Mouse (Mus musculus) urinary bladder, postnatal 10 days (tissue): ENCODE measurements at regions not wholly inside any gene's neighbourhood (a gene's known extent, or its start where the extent isn't known, plus 50 kb on each side); places are given as distances from the start of the nearest gene placed in this dataset.

Experiments used
- DNase-seq: peaks from one replicate; pipeline ENCODE4 v3.0.0; 2022; ENCODE audit warnings: low spot score

GRCm38 (mm10) chr11:112979413-112979812 is 197.4 kb downstream of the Sox9 start:
- no peak for DNase-seq

DNA sequence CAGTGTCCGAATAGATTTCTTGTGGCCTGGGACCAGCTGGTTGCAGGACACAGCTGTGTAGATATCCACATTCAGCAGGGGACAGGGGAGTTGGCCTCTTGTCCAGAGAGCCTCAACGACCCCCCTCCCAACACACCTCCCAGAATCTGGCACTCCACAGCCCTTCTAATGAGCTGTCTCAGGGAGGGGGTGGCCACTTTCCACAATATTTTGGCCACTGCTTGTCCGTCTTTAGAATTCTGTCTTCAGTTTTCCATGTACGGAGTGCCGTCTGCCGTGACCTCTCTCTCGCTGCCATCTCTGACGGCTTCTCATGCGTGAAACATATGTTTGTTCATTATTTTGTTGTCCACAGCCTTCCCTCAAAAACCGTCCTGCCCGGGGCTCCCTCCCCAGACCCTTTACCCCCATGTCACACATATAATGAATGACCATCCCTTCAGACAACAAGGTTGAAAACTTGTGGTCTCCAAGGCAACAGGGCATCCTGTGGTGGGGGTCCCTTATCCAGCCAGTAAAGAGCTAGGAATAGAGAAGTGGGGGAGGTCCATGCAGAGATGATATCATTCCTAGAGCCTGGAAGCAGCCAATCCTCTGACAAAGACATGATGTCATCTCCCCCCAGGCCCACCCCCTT is 200.3 kb downstream of the Sox9 start:
- DNase-seq, result no peak

DNA sequence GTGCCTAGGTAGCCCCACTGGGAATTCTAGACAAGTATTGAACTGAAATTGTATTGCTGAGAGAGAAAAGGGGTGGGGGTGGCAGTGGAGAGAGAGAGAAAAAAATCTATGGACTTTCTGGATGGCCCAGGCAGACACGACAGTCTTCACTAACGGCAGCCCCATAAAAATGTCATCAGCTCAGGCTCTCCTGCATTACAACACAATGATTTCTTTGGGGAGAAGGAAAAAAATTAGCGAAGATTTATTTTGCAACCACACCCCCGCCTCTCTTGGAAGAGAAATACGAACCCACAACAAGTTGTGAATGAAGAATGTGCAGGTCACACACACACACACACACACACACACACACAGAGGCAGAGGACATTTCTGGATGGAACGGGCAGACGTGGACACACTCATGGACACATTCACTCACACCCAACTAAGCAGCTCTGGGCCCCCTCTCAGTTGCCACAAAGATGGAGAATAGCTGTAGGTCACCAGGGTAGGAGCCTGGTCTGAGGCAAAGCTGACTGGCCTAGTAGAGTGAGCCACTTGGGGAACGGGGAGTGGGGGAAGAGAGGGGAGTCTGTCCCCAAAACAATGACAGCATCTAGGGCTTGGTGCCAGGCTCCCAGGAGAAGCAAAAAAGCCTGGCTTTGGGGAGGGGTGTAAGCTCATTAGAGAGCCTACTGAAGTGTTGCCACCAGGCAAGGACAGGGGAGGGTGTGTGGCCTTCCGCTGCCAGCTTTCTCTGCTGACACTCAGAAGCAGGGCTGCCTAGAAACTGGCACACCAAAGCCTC is 201.0 kb downstream of the Sox9 start:
- DNase-seq, result no peak

- no peak for DNase-seq
These were observed 204.1 kb downstream of the Sox9 start for GRCm38 (mm10) chr11:112986029-112986573.

DNA sequence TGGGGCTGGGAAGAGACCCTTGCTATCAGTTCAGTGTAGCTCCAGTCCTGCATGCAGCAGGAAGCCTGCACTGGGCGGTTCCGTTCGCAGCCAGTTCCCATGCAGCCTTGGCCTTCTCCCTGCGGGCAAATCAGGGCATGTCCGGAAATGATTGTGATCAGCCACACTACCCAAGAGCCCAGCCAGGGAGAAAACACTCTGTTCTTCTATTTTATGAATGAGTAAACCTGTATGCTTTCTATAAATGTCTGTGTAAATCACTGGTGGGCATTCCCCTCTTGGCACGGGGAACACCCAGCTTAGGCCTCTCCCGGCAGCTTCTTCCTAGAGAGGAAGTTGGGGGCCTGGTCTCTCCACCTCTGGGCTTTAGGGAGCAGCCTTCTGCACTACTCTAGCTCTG is 205.8 kb downstream of the Sox9 start:
- no peak for DNase-seq

- no peak for DNase-seq
These were observed 206.9 kb downstream of the Sox9 start for GRCm38 (mm10) chr11:112988900-112989299.

DNA sequence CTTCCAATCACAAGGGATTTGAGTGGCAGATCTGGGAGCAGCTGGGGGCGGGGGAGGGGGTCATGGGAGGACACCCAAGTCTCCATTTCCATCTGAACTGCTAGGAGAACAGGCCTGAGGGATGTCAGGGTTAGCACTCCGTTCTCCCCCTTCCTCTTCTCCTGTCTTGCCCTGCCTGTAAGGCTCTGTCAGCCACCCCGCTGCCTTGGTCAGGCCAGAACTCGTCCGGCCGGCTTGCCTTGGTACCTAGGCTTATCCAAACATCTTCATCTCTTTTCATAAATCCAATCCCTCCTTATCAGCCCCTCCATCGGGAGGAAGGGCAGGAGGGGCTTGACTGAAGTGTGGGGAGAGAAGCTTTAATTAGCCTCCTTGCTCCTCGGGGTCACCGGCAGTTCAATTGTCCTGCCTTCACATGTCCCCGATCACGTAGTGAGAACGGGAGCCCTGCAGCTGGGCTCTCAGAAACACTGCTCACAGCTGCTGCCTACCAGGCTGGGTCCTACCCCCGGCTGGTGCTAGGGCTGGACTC is 208.0 kb downstream of the Sox9 start:
- DNase-seq, result no peak

DNA sequence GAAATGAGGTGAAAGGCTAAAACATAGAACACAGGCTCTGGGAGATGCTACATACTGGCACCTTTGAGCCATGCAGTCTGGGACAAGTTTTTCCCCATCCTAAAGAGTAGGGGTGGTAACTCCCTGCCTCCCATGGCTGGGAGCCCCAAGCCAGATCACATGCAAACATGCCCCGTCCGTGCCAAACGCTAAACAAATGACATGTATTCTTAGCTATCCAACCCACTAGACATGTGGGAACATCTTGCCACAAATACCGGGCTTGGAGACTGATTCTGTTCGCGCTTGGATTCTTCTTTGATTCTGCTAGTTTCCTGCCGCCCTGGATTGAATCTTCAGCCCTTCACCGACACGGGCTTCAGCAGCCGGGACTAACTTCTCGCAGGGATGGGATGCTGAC is 208.7 kb downstream of the Sox9 start:
- no peak for DNase-seq

DNA sequence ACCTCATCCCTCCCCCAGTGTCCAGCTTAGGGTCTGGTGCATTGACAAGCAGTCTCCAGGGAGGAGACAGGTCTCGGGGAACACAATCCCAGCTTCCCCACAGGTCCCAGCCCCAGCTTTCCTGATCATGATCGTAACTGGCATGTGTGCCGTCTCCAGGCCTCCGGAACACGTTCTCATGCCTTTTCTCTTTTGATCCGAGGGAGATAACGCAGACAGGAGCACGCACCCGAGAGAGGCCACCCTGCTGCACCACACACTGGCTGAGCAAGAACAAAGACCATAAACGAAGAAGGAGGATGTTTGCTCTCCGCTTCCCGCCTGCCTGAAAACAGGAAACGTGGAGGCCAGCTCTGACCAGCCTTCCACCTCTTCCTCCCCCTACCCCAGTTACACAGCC is 209.8 kb downstream of the Sox9 start:
- no peak for DNase-seq

GRCm38 (mm10) chr11:112998777-112999583 is 217.0 kb downstream of the Sox9 start:
- no peak for DNase-seq

DNA sequence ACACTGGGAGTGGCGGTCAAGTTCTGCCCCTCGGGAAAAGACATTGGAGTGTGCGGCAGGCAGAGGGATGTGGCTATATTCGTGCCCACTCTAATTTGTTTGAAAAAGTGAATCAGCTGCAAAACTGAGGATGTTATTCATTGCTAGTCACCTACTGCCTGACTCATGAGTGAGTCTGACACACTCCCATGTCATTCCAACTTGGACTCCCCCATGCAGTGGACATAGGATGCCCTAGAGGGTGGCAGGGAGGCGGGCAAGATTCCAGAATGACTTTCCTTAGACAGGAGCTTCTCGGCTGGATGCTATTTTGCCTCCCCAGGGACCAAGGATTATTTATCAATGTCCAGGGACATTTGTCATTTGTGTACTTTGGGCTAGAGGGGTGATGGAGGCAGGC is 219.0 kb downstream of the Sox9 start:
- no peak for DNase-seq

- DNase-seq, result no peak
These were observed 223.9 kb downstream of the Sox9 start for GRCm38 (mm10) chr11:113005895-113006294.

- no peak for DNase-seq
These were observed 226.5 kb downstream of the Sox9 start for GRCm38 (mm10) chr11:113008521-113008920.

- no peak for DNase-seq
These were observed 227.4 kb downstream of the Sox9 start for GRCm38 (mm10) chr11:113009376-113009775.

- DNase-seq, result no peak
These were observed 228.9 kb downstream of the Sox9 start for GRCm38 (mm10) chr11:113010906-113011305.

GRCm38 (mm10) chr11:113014186-113015010 is 232.4 kb downstream of the Sox9 start:
- no peak for DNase-seq

DNA sequence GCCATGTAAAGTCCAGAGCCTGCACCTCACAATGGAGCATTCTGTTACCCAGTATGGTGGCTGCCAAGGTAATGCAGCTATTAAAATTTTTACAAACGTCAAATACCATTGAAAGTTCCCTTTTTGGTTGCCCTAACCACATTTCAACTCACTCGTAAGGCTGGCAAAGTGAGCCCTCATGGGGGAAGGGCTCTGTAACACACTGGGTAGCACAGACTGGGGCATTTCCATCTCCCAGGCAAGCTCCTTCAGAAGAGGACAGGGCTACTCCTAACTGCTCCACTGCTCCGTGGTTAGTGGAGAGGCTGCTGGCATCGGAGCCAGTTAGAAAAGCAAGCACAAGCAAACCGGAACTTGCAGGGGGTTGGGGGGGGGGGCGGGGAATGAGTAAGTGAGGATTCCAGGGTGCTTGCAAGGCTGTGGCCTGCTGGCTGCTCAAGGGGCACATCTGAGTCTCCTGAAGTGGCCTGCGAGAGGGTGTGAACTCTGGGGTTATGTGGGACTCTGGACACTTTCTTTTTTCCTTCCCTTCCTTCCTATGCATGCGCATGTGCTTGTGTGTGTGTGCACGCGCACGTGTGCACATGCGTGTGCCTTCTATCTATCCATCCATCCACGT is 233.8 kb downstream of the Sox9 start:
- DNase-seq, result no peak

GRCm38 (mm10) chr11:113016801-113017715 is 235.0 kb downstream of the Sox9 start:
- DNase-seq, result no peak

DNA sequence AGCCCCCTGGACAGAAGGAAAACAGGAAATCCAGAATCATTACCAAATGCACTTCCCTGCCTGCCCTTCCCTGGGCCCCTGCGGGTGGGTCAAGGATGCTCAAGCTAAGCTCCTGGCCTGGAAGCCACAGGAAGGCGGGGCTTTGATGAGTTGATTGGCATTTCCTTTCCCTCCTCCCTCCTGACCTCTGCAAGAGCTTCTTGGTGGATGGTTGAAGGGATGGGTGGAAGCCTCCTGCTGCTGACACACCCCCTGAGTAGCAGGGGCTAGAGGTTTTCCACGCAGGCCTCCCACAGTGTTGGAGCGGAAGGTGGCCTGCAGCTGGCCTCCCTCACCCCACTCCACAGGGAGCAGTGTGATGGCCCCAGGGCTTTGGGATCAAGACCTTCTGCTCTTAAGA is 239.5 kb downstream of the Sox9 start:
- no peak for DNase-seq

DNA sequence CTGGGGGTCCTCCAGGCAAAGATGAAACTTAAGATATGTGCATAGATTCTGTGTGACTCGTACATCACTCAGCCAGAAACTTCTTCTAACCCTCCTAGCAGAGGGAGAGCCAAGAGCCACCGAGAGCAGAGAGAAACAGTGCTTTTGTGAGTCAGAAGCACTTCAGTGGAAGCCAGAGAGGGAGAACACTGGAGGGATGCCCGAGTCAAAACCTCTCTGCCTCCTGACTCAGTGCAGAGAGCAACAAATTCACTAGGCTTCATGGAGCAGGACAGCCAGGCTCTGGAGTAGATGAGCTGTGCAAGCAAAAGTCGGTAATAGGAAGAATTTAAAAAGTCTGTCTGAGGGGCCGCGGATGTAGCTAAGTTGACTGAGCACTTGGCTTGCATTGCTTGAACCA is 245.0 kb downstream of the Sox9 start:
- no peak for DNase-seq
